Mouse (Mus musculus) spleen, postnatal 0 days (tissue): ENCODE data around the gene Pla2g15. TPM values are rescaled to one million over a fixed set of nuclear protein-coding genes. Genes with fewer than 3 reads are reported as not detected.

Experiments used
- polyA plus RNA-seq: library from polyadenylated mRNA; unstranded; fragments of >200 nt; fragmentation: Nextera tagmentation; extraction: Ambion mirVana; gene quantifications from 2 replicates; pipeline ENCODE4 v1.2.1, GENCODE M21; 2015

Pla2g15 gene
- 7.2 and 9.4 TPM in 2 replicates for polyA plus RNA-seq

DNA sequence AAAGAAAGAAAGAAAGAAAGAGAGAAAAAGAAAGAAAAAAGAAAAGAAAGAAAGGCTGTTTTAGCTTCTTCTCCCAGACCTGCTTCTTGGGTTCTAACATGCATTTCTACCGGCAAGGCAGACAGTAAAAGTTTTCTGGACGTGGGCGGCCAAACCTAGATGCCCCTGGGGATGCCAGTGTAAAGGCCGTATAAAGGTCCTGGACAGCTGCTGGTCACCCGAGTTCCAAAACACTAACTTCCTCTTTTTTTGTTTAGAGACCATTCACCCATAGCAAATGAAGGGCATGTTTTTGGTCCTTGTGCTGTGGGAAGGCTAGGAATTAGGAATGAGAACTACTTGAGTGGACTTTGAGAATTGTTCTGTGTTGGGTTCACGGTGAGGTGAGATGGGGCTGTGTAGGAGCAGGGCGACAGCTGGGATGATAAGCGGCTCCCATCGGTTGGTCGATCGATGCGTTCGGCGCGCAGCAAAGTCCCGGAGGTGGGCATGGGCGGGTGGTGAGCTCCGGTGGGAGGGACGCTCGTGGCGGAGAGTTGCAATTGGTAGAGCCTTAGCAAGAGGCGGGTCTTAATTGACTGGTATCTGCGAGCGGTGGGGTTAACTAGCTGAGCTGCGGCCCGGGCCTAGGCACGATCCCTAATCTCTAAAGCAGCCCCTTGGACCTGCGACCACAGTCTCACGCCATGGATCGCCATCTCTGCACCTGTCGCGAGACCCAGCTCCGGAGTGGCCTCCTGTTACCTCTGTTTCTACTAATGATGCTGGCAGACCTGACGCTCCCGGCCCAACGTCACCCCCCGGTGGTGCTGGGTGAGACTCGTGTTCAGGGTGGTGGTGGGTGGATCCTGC is at the start of gene Pla2g15:
Gene Pla2g15 (plus strand): TSS at position 599 of the 852 bp plus-strand sequence.

DNA sequence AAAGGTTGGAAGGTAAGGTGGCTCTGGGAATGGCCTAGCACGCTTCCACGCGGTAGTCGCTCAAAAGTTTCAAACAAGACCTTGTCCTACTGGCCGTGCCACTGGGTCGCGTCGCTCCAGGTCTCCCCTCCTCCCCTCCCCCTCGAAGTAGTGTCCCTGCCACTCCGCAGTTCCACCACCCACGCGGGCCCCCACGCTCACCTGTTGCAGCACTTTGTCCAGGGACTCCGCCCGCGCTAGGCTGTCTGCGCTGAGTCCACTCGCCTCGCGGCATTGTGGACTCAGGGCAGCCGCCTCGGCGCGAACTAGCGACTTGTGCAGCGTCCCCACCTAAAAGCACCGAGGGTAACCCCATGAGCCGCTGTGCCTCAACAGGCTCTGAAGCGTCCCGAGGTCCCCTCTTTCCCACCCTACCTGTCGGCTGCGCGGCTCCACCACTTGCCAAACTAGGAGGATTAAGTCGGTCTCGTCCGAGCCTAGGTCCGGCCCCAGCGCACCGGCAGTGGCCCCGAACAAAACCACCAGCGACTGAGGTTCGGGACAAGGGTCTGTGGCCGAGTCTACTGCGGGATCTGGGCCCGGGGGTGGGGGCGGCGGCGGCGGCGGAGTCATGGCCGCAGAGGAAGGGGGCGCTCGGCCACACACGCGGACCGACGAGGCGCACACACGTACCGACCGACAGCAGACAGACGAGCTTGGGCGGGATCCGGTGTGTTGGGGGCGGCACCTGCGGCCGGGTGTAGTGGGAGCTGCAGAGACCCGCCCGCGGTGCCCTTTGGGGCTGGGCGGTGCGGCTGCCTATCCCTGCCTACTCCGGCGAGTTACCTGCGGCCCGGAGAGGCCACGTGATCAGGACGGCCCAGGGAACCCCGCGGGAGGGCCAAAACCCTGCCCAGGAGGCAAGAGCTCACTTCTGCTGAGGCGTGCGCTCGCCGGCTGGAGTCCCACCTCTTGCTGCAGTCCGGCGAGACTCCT is 13.8 kb upstream of the Pla2g15 start, which contains the start of gene Esrp2:
Gene Esrp2 (minus strand): TSS at position 819 of the 975 bp plus-strand sequence.

DNA sequence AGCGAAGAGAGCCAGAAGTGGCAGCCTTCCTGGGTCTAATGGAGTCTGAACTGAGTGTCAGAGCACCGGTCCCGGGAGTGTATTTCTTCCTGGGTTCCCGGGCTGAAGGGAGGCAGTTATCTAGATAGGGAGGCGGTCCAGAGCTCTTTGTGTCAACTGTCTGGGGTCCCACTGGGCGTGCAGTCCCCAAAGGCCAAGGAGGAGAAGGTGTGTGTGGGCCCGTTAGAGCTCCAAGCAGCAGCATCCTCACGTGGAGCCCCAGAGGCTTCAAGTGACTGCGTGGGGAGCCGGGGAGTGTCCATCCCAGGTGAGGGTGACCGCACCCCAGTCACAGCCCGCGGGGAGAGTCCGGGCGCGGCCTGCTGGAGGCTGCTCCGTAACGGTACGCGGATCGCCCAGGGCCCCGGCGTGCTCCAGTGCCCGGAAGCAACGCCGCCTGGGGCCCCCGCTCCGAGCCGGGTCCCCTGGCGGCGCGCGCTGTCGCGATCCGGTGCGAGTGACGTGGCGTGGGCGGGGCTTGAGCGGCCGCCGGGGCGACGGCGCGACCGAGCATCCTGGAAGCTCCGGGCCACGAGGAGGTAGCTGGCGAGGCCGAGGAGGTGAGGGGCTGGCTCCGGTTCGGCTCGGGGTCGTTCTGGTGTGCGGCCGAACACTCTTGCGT is 18.3 kb downstream of the Pla2g15 start, which contains the start of gene Slc7a6:
Gene Slc7a6 (plus strand): TSS at position 502 of the 661 bp plus-strand sequence.

DNA sequence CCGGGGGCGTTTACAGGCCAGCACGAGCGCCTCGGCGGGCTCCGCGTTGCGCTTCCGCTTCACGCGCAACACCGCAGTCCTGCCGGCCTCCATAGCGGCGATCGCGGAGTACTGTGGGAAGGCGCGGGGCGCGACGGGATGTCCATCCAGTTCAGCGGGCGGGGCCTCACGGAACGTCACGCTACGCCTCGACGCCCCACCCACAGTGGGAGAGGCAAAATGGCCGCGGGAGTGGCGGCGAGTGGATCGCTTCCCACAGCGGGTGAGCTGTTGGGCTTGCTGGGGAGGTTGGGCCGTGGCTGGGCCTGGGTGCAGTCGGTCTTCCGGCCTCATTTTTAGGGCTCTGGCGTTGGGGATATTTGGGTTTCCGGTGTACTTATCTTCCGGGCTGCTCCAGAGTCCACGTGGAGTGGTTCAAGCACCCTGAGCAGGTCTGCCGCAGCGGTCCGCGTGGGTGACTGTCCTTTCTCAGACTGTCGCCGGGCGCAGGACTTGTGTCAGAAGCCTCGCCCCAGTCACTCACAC is 60.7 kb downstream of the Pla2g15 start, which contains the start of the genes Slc7a6os and Prmt7:
Gene Slc7a6os (minus strand): TSS at position 115 of the 525 bp plus-strand sequence.
Gene Prmt7 (plus strand): TSS at position 116 of the 525 bp plus-strand sequence.

Other genes starting within 250 kb of the Pla2g15 start
- 12.7 and 15.0 TPM in 2 replicates for gene Pskh1, start 250.0 kb upstream of the Pla2g15 start, polyA plus RNA-seq
- gene Ctrl, start 216.5 kb upstream of the Pla2g15 start, polyA plus RNA-seq: 1.4 and 4.2 TPM in 2 replicates
- gene Psmb10, start 212.0 kb upstream of the Pla2g15 start, polyA plus RNA-seq: 77.1 and 84.1 TPM in 2 replicates
- gene Lcat, start 207.0 kb upstream of the Pla2g15 start, polyA plus RNA-seq: 0.82 and 1.0 TPM in 2 replicates
- gene Slc12a4, start 184.3 kb upstream of the Pla2g15 start, polyA plus RNA-seq: 12.0 and 12.9 TPM in 2 replicates
- not detected in 2 replicates for gene Dpep3, start 171.0 kb upstream of the Pla2g15 start, polyA plus RNA-seq
- 14.1 and 14.8 TPM in 2 replicates for gene Dus2, start 159.1 kb upstream of the Pla2g15 start, polyA plus RNA-seq
- not detected in 2 replicates for gene Dpep2nb, start 144.4 kb upstream of the Pla2g15 start, polyA plus RNA-seq
- 9.3 and 9.8 TPM in 2 replicates for gene Ddx28, start 138.5 kb upstream of the Pla2g15 start, polyA plus RNA-seq
- 6.7 and 6.9 TPM in 2 replicates for gene Nfatc3, start 91.6 kb upstream of the Pla2g15 start, polyA plus RNA-seq
- gene Esrp2, start 13.4 kb upstream of the Pla2g15 start, polyA plus RNA-seq: 0.51 and 0.56 TPM in 2 replicates
- 10.7 and 12.3 TPM in 2 replicates for gene Slc7a6, start 18.5 kb downstream of the Pla2g15 start, polyA plus RNA-seq
- 18.3 and 20.0 TPM in 2 replicates for gene Slc7a6os, start 60.5 kb downstream of the Pla2g15 start, polyA plus RNA-seq
- 22.3 and 25.3 TPM in 2 replicates for gene Prmt7, start 60.5 kb downstream of the Pla2g15 start, polyA plus RNA-seq
- 0.82 and 1.3 TPM in 2 replicates for gene Smpd3, start 187.6 kb downstream of the Pla2g15 start, polyA plus RNA-seq